Mouse (Mus musculus): ENCODE measurements around the gene Lsm14a. TPM values are rescaled to one million over a fixed set of nuclear protein-coding genes. Genes with fewer than 3 reads are reported as not detected.

Gene Lsm14a
- polyA plus RNA-seq (2017; shearing (Covaris generic)) = 158 TPM

DNA sequence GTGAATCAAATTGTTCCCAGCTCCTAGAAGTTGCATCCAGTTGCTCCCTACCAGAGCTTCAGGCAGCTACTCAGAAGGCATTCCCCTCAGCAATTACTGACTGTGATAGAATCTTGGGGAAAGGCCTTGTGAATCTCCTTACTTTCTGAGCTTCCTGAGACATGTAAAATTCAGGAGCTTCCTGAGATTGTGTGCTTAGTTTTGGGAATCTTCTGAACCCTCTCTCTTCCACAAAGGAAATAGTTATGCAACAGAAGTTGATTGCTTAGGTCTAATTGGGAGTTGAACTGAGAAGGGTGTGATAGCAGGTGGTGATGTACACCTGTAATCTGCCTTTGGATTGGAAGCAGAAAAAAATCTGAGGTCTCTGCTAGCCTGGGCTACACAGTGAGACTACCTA, at the start of gene Lsm14a:
Gene Lsm14a, minus strand, starts transcription at position 101 of the 400 bp plus-strand sequence.

DNA sequence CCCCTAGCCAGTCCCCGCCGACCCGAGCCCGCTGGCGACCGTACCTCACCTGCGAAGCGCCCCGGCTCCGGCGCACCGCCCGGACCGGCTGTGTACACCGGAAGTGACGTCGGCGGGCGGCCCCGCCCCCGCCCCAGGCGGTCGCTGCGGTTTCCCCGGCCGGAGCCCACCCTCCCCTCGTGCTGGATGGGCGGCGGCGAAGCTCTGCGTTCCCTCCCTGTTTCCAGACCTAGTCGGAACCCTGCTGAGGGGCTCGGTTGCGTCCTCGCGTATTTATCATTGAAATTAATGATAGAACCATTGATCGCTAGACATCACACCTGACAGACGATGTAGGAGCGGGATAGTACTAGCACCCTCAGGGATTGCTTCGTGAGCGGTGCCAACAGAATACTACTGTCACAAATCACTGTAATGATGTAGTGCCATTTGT, 79.7 kb downstream of the Lsm14a start, which contains the start of gene 4931406P16Rik:
Gene 4931406P16Rik, minus strand, starts transcription at position 109 of the 433 bp plus-strand sequence.

Other genes starting within 250 kb of the Lsm14a start
- 103 TPM for gene Uba2, start 223.7 kb downstream of the Lsm14a start, polyA plus RNA-seq (2017; shearing (Covaris generic))
- gene Pdcd2l, start 196.7 kb downstream of the Lsm14a start, polyA plus RNA-seq (2017; shearing (Covaris generic)) = 34.6 TPM
- 230 TPM for gene Gpi1, start 163.0 kb downstream of the Lsm14a start, polyA plus RNA-seq (2017; shearing (Covaris generic))
- not detected for gene Gm6096, start 142.3 kb downstream of the Lsm14a start, polyA plus RNA-seq (2017; shearing (Covaris generic))
- 32.9 TPM for gene 4931406P16Rik, start 79.8 kb downstream of the Lsm14a start, polyA plus RNA-seq (2017; shearing (Covaris generic))